Mouse (Mus musculus): ENCODE results near the gene Chn2.

The Chn2 gene

DNA sequence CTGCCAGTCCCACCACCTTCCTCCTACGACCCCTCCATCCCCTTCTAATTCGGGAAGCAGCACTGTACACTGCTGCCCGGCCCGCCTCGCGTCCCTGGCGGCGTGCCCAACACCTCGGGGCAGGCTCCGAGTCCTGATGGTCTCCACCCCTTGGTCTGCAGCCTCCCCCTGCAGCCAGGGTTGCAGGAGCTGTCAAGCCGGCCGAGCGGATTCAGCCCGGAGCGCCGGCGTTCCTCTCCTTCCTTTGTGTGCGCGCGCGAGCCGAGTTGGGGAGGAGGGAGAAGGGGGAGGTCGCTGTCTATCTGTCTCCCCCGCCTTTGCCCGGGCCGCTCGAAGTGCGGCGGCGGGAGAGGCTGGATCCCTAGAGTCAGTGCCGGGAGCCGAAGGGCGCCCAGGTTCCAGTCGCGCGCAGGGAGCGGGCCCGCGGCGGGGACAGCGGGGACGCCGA, at the start of gene Chn2:
TSS of gene Chn2 (plus strand) at position 198 of the 448 bp plus-strand sequence.
- DNase-seq (ENCODE audit: low spot score in 2 of 2) = peak in 1 of 2 experiments; percentile 5

DNA sequence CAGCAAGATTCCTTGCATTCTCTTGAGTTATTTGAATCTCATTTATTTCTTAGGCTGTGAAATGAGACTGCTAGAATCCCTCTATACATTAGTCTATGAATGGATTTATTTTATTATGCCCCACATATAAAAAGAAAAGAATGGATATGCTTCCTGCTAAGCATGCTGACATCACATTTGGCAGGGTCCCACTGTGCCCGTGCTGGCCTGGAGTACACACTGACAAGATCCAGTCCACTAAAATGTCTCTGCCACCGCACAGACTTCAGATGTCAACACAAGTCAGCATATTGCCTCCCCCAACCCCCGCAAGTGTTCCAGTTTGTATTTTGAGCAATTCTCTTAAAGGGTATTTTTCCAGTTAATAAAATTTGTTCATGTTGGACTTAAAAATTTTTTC, 47.0 kb upstream of the Chn2 start:
- no peak for DNase-seq (ENCODE audit: low spot score in 2 of 2)

DNA sequence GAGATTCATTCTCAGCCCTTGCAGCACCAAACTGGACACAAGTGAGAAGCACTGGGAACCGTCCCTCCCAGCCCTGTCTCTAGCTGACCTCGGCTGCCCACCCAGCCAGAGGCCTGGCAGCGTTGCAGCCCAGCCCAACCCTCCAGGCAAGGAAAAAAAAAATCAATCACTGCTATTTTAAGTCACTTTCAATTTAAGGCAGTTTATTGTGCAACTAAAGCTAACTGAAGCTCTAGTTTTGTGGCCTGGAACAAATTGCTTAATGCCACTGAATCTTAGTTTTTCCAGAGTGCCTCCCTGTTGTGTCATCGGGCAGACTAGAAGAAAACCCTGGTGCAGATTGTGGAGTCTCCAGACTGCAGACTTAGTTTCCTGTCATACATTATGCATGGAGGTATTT, 43.8 kb upstream of the Chn2 start:
- DNase-seq (ENCODE audit: low spot score in 2 of 2) = no peak

DNA sequence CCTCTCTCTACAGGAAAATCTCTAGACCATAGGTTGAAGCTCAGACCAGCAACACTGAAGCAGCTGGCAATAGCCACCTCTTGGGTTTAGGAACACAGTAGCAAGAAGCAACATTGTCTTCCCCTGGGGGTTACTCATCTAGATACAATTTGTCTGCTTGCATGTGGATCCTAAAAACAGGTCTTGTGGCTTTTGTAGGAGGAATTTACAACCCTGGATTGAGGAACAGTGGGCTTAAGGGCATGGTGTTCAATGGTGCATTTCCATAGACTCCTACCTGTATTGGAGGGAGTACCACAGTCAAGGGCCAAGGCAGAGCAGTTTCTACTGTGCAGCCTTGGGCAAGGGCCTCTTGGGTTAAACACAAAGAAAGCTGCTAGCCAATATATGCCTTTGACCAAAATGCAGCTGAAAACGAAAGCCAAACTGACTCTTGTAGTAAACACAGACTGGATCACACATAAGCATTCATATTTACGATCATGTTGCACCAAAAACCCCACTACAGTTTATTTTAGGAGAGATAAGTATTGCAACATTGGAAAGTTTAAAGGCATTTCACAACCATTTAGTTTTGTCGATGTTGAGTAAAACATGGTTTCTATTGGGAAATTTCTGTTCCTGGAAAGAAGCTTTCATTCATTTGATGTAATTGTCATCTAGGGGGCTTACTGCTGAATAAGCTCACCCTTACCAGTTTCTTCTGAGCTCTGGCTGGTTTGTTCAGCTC, 43.0 kb upstream of the Chn2 start:
- DNase-seq (ENCODE audit: low spot score in 2 of 2) = no peak

DNA sequence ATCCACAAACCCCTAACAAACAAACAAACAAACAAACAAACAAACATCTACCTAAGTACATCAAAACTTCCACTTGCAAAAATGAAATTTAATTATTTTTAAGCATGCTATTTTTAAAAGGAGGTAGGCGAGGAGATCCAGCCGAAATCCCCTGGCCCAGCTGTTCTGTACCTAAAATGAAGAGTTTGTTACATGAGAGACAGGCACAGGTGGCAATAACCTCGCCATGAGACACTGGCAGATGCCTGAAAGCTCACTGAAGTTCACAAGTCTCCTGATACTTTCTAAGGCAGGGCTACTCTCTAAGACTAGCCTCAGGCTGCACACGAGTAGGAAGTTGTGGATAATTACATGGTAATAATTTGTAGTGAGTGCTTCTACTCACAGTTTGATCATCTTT, 34.1 kb upstream of the Chn2 start:
- DNase-seq (ENCODE audit: low spot score in 2 of 2) = no peak

DNA sequence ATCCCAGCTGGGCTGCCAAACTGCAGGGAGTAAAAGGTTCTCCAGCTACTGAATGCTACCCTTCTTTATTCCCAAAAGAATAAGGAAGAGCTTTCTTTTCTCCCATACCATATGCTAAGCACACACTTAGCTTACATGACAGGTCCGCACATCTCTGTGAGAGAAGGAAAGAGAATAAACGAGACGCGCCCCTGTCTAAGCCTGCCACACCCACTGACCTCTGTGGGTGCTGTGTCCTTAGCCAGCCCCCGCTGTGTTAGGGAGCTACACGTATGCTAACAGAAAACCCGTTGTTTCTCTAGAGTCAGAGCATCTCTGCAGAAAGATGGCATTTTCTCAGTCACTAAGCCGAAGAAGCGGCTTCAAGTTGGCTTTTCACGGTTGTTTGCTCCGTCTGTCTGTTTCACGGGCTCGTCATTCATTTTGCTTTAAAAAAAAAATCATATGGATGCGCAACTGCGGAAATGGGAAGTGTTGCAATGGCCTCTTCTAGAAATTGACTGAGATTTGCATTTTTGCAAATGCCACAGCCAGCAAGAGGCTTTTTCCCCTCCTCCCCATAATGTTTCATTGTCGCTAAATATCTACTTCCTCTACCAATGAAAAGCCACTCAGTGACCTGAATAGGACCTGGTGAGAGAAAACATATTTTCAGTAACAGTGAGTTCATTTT, 30.8 kb upstream of the Chn2 start:
- DNase-seq (ENCODE audit: low spot score in 2 of 2) = no peak

DNA sequence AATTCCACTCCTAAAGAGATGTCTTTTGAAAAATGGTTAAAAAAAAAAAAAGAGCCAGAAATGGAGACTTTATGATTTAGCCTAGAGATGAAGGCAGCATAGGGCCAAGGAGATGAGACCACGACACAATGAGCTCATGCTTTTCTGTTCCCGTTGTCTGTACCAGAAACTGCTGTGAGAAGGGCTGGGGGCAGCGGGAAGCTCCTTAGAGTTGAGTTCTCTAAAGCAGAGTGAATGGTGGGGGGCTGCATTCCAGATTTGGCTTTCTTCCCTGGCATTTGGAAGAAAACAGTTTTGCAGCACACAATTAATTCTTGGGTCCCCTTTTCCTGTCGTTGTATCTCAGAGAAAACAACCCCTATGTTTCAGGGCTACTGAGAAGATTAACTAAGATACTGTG, 30.1 kb upstream of the Chn2 start:
- DNase-seq (ENCODE audit: low spot score in 2 of 2) = no peak

DNA sequence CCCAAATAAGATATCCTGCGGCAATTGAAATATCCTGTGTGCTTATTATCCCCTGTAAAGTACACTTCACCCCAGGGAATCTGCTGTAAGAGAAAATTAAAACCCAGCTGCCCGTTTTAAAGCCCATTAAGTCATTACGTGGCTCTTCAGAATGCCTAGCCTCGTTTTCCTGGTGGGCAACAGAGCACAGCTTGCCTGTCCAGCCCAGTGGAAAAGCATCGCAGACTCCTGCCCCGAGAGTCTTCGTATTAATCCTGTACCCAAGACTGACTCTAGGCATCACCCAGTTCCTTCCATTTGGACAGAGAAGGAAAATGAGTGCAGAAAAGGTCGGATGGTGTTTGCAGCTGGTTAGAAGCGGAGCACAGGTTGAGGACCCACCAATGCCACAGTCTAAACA, 29.0 kb upstream of the Chn2 start:
- no peak for DNase-seq (ENCODE audit: low spot score in 2 of 2)

DNA sequence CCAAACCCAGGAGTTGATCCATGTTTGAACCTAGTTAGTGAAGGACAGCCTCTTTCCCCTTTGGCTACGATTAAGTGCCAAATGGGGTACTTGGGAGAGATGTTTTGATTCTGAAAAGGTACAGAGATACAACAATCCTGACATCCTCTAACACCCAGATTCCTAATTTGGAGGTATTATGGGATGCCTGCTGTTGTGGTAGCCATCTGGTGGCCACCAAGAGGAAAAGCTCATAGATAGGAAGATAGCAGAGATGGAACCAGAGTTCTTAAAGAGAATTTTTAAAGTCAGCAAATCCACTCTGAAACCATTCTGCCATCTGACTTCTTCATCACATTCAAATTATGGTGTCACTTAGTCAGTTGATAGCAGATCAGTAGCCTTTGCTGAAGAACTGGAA, 27.2 kb upstream of the Chn2 start:
- no peak for DNase-seq (ENCODE audit: low spot score in 2 of 2)

DNA sequence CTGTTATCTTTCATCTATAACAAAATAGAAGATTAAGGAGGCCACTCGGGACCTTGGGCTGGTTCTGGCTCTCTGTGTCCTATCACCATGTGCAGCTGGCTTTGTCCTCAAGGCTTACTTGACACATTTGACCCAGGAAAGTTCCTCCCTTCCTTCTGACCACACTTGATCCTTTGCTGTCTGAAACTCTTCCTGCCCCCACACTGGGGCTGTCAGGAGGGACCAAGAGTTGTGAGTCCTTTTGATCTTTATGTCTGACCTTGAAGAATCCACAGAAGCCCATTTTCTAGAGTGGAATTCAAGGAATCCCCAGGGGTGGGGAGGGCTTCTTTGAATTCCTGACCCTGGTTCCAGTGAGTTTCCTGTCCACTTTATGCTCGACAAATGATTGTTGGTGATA, 21.3 kb upstream of the Chn2 start:
- no peak for DNase-seq (ENCODE audit: low spot score in 2 of 2)

DNA sequence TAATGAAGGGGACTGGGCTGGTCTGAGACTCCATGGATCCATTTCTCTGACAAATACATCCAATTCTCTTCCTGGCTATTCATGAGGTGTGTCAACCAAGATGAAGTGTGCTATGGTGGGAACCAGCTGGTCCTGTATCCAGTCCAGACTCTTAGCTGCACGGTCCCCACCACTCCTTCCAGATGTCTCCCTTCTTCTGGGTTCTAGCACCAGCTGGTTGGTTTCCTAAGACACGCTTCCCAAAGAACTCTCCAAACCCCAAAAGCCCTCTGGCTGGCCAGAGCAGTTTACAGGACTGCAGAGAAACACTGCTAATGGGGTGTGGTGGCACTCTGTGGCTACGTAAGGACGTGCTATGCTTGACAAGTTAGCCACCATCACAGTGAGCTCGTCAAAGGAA, 20.5 kb upstream of the Chn2 start:
- no peak for DNase-seq (ENCODE audit: low spot score in 2 of 2)

DNA sequence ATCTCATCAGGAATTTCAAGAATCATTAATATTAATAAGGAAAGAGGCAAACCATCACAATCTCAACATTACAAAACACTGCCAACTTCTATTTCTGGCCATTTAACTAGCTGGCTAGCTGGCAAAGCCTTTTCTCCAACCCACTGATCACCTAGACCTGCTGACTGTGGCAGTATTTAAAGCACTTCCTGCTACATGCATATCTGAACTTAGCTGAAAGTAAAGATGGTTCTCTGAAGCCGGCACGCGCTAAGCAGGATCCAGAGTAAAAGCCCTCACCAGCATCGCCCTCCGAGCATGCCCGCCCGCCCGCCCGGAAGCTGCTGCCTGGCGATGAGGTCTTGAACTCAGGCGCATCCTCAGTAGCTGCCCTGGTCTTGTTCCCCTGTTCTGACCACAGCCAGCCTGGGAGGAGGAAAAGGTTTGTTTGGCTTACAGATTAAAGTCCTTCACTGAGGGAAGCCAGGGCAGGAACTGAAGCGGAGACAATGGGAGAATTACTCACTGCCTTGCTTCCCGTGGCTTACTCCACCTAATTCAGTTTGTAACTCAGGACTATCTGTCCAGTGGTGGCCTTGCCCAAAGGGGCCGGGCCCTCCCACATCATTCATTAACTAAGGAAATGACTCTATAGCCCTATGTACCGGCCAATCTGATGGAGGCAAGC, 18.1 kb upstream of the Chn2 start:
- no peak for DNase-seq (ENCODE audit: low spot score in 2 of 2)

DNA sequence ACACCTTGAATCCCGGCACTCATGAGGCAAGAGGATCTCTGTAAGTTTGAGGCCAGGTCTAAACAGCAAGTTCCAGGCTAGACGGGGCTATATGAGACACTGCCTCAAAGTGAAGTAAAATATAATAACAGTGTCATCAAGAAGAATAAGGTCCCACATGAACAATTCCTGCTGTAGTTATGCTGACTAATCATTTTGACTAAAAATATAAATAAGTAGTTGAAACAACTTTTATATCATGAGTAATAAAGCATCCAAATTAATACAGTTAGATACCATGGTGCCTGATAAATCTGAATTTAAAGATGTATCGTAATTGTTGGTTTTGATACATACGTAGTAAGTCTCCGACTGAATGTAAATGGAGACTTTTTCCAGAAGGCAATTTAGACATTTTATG, 15.5 kb upstream of the Chn2 start:
- DNase-seq (ENCODE audit: low spot score in 2 of 2) = no peak

DNA sequence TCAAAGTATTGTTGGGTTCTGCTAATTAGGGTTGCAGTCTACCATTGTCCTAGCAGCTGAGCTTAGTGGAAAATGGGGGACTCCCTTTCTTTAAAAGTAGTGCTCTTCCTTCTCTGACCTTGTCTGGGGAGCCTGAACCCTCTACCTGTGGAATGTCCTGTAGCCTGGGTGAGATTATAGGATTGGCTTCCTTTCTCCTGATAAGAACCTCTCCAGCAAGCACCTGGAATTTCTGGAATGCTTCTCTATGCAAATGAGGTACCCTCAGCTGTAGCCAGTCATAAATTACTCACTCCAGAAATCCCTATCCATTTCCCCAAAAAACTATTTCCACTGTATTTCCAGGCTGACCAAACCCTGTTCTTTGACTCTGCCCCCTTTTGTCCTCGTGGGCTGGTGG, 10.6 kb upstream of the Chn2 start:
- DNase-seq (ENCODE audit: low spot score in 2 of 2) = no peak

DNA sequence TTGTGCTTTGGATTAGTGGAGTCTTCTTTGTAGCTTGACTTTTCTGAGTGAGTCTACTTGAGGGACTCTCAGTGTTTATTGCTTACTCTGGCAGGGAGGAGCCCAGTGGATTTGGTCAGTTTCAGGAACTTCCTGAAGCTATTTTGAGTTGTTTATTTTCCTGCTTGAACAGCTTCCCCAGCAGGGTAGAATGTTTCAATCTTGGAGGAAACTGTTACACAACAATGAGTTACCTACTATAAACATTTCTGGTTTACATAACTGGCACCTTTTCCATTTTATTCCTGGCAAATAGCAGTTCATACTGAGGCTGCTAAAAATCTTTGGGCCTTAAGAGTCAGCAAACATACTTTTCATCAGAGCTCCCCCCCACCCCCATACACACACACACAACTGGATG, 9.0 kb upstream of the Chn2 start:
- DNase-seq (ENCODE audit: low spot score in 2 of 2) = no peak

DNA sequence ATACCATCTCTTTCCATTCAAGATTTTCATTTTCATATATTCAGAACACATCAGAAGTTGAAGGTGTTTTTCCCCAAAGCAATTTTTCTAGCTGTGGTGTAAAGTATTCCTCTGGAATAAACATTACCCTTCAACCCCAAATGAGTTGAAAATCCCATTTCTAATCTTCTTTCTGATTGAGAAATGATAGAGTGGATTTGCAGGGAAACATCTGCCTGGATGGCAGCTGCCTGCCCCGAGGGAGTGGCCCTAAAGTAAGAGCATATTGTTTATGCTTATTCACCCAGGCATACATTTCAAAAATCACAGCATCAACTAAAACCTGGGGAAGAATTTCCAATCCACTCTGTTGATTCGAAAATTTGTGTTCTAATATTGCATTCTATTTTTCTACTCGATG, 8.6 kb upstream of the Chn2 start:
- DNase-seq (ENCODE audit: low spot score in 2 of 2) = no peak

DNA sequence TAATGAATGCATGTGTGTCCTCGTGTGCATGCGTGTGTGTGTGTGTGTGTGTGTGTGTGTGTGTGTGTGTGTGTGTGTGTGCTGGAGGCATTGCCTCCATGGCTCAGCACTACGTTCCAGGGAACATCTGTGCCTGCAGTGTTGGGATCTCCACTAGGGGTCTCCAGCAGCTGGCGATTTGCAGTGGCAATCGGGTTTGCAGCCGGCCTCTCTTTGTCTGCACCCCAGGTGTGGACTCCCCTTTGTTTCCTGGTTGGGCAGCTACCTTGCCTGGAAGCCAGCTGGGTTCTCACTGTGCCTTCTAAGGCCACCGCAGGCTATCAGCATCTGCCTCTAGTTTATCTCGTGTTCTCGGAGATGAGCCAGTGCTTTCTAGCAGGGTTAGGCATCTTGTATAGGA, 4.9 kb upstream of the Chn2 start:
- peak; percentile 35 to 53 for DNase-seq (ENCODE audit: low spot score in 2 of 2)

DNA sequence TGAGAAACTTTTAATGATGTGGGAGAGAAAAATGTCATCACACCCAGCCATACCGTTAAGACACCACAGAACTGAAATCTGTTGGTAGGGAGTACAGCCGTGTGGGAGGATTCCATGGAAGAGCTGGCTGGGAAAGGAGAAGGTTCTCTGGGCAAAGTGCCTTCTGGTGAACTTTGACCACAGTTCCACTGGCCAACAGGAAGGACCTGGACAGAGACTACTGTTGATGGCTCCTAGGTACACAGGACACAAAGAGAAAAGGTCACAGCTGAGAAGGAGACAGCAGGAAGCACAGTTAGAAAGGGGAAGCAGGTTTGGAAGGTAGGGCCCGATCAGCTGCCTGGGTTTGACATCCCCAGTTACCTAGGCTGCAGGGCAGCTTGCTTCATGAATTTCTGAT, 3.8 kb upstream of the Chn2 start:
- DNase-seq (ENCODE audit: low spot score in 2 of 2) = no peak

DNA sequence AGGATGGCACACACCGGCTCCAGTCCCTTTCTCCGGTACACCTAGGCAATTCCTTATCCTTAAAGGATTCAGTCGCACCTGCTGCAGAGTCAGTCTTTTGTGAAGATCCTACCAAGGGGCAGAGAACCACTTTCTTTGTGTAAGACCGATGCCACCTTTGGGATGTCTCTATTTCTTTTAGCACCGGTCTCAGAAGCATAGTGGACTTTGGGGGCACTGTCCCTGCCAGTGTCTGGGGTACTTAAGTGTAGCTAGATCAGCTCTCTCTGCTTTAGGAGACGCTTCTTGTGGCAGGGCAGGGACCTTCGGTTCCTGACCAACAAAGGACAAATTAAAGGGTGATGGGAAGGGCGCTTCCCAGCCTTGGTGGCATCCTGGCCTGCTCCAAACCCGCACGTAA, 488 bp upstream of the Chn2 start:
- DNase-seq (ENCODE audit: low spot score in 2 of 2) = no peak

DNA sequence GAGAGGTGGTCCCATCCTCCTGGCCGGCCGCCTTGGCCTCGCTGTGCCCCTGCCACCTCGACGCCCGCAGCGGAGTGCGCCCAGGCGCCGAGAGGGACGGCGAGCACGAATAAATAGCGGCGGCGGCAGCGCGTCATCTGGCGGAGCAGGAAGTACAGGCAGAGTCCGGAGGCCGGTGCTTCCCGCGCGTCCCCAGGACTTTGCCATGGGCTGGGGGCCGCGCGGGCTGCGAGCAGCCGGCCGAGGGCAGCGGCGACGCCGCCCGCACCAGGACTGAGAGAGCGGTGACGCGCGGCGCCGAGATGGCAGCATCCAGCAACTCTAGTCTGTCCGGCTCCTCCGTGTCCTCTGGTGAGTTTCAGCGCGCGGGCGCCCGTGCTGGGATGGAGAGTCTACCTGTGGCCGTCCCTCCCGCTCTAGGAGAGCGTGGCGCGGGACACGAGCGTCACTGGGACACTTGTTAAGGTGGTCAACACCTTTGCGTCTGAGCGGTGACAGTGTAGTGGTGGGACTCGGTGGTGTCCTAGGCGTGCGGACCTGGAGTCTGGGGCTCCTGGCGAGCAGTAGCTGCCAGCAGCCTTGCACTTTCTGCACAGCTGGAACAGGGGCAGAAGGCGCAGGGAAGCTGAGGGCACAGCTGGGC, 572 bp downstream of the Chn2 start:
- DNase-seq (ENCODE audit: low spot score in 2 of 2) = peak; percentile 10 to 14

DNA sequence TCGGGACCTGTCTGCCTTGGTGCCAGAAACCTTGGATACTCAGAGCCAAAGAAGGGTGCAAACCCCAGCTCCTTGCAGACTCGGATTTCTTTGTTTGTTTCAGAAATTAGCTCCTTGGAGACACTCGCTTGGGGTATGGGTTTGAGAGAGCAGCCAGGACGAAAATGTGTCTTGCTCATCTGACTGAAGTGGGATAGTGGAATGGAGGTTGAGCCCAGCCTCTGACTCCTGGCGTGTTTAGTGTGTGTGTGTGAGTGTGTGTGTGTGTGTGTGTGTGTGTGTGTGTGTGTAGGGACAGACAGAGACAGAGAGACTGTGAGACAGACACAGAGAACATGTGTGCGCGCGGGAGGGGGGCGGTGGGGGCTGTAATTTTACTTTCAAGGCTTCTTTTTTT, 1.1 kb downstream of the Chn2 start:
- DNase-seq (ENCODE audit: low spot score in 2 of 2) = no peak

DNA sequence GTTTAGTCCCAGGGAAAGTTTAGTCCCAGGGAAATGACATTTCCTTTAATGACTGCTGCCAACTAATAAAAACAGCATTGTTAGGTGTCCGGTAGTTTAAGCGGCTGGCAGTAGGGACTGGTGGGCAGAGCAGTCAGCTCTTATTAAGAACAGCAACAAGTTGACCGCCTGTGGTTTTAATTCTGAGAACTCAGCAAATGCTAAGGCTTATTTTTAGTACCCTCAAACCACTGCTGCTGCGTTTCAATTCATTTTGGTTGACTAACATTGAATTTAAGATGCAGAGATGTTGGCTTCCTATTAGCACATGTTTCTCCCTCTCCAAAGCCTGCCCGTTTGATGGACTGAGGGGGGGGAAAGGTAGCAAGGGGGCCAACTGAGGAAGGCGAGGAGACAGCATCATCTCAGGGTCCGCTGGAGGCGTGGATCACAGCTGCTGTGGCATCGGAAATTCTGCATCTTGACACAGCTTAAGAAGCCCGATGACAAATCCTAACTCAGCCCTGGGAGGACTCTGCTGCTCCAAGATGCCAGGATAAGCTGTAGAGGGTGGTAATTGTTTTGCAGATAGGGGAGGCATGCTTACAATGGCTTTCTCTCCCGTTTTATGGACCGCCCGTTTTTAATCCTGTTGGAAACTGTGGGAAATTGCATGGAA, 2.2 kb downstream of the Chn2 start:
- no peak for DNase-seq (ENCODE audit: low spot score in 2 of 2)

All from spleen, postnatal 14 days (tissue).